Mouse (Mus musculus) urinary bladder, postnatal 36 days (tissue): ENCODE results near the gene Prkab1.
A peak's percentile ranks its signal among the peaks of the same experiment; 100 is the strongest.

Experiments
- DNase-seq, 2 experiments: peaks; one replicate each; pipeline ENCODE4 v3.0.0; 2022; ENCODE audit warnings: low spot score in 2 of 2, mixed read lengths in 1 of 2

Gene Prkab1

GRCm38 (mm10) chr5:116024327-116024739 is at the start of gene Prkab1:
Gene Prkab1 (minus strand): TSS chr5:116024508.
- peak; percentile 92 to 93 for DNase-seq

- no peak for DNase-seq
These were observed 45.3 kb upstream of the Prkab1 start for GRCm38 (mm10) chr5:116069618-116070017.

GRCm38 (mm10) chr5:116052826-116053225 is 28.5 kb upstream of the Prkab1 start:
- DNase-seq: no peak

- no peak for DNase-seq
These were observed 27.9 kb upstream of the Prkab1 start for GRCm38 (mm10) chr5:116052171-116052570.

- no peak for DNase-seq
These were observed 25.5 kb upstream of the Prkab1 start for GRCm38 (mm10) chr5:116049821-116050220.

GRCm38 (mm10) chr5:116048321-116048720 is 24.0 kb upstream of the Prkab1 start:
- DNase-seq: no peak

GRCm38 (mm10) chr5:116046246-116046645 is 21.9 kb upstream of the Prkab1 start:
- no peak for DNase-seq

GRCm38 (mm10) chr5:116045581-116045980 is 21.3 kb upstream of the Prkab1 start:
- DNase-seq: no peak

GRCm38 (mm10) chr5:116042241-116042640 is 17.9 kb upstream of the Prkab1 start:
- no peak for DNase-seq

GRCm38 (mm10) chr5:116039706-116040105 is 15.4 kb upstream of the Prkab1 start:
- no peak for DNase-seq

GRCm38 (mm10) chr5:116037731-116038130 is 13.4 kb upstream of the Prkab1 start:
- no peak for DNase-seq

- DNase-seq: no peak
These were observed 12.2 kb upstream of the Prkab1 start for GRCm38 (mm10) chr5:116036465-116036864.

GRCm38 (mm10) chr5:116031190-116031577 is 6.9 kb upstream of the Prkab1 start:
- DNase-seq: peak; percentile 37 to 54

GRCm38 (mm10) chr5:116030566-116031189 is 6.4 kb upstream of the Prkab1 start:
- DNase-seq: no peak

GRCm38 (mm10) chr5:116029071-116029470 is 4.8 kb upstream of the Prkab1 start:
- no peak for DNase-seq

GRCm38 (mm10) chr5:116026561-116026960 is 2.3 kb upstream of the Prkab1 start:
- DNase-seq: no peak

GRCm38 (mm10) chr5:116026107-116026506 is 1.8 kb upstream of the Prkab1 start:
- DNase-seq: no peak

- no peak for DNase-seq
These were observed 455 bp downstream of the Prkab1 start for GRCm38 (mm10) chr5:116023821-116024284.

- DNase-seq: peak in 1 of 2 experiments; percentile 17
These were observed 1.1 kb downstream of the Prkab1 start for GRCm38 (mm10) chr5:116023251-116023661.

GRCm38 (mm10) chr5:116022658-116023200 is 1.6 kb downstream of the Prkab1 start:
- no peak for DNase-seq

GRCm38 (mm10) chr5:116022131-116022530 is 2.2 kb downstream of the Prkab1 start:
- DNase-seq: no peak

GRCm38 (mm10) chr5:116021552-116021951 is 2.8 kb downstream of the Prkab1 start:
- DNase-seq: no peak

- DNase-seq: no peak
These were observed 4.9 kb downstream of the Prkab1 start for GRCm38 (mm10) chr5:116019371-116019770.

- no peak for DNase-seq
These were observed 5.5 kb downstream of the Prkab1 start for GRCm38 (mm10) chr5:116018784-116019183.
